Mouse (Mus musculus) adrenal gland, adult 2 months (tissue): ENCODE measurements around the gene Nfe2l2. TPM values are rescaled to one million over a fixed set of nuclear protein-coding genes. Genes with fewer than 3 reads are reported as not detected.

Experiments
- DNase-seq: peaks from one replicate; pipeline ENCODE4 v3.0.0; 2021
- long read RNA-seq: library from polyadenylated mRNA; stranded (forward); transcript quantifications from one replicate; pipeline ENCODE4 v2.0.0, GENCODE M21; 2021
- polyA plus RNA-seq: library from polyadenylated mRNA; depleted of rRNA; stranded (reverse); fragments of >200 nt; gene quantifications from 2 replicates; pipeline ENCODE4 v1.2.3, GENCODE M21; 2012; rRNA removed
- total RNA-seq, 2 experiments: library from RNA; stranded (reverse); gene quantifications; 2 replicates each; pipeline ENCODE4 v1.2.3; 2021

The Nfe2l2 gene
- total RNA-seq (100 to 1,000 TPM in 1 of 2 experiments, 10 to 100 TPM in 1; 84.3 to 124 TPM), polyA plus RNA-seq (36.3 and 42.9 TPM in 2 replicates)
- long read RNA-seq, transcript Nfe2l2-201 (5 exons, 2,475 nt): major isoform, 61 of 75 reads
- long read RNA-seq, partial matches to known transcripts: 3 of 75 reads
- long read RNA-seq, other reads (novel, unspliced or antisense): 8 of 75 reads

GRCm38 (mm10) chr2:75704234-75705161, at the start of gene Nfe2l2:
Nfe2l2 (minus strand) TSS chr2:75704641.
- peak; percentile 100 for DNase-seq

- DNase-seq: no peak
Observed at GRCm38 (mm10) chr2:75752306-75753175, 48.1 kb upstream of the Nfe2l2 start.

- DNase-seq: peak; percentile 35
Observed at GRCm38 (mm10) chr2:75751896-75752295, 47.5 kb upstream of the Nfe2l2 start.

- no peak for DNase-seq
Observed at GRCm38 (mm10) chr2:75750869-75751268, 46.4 kb upstream of the Nfe2l2 start.

GRCm38 (mm10) chr2:75750043-75750718, 45.7 kb upstream of the Nfe2l2 start:
- no peak for DNase-seq

GRCm38 (mm10) chr2:75748841-75749240, 44.4 kb upstream of the Nfe2l2 start:
- no peak for DNase-seq

- DNase-seq: peak; percentile 58
Observed at GRCm38 (mm10) chr2:75737006-75737503, 32.6 kb upstream of the Nfe2l2 start.

GRCm38 (mm10) chr2:75734196-75734865, 29.9 kb upstream of the Nfe2l2 start:
- peak; percentile 41 for DNase-seq

GRCm38 (mm10) chr2:75733177-75733576, 28.7 kb upstream of the Nfe2l2 start:
- no peak for DNase-seq

GRCm38 (mm10) chr2:75731929-75732328, 27.5 kb upstream of the Nfe2l2 start:
- no peak for DNase-seq

GRCm38 (mm10) chr2:75731233-75731651, 26.8 kb upstream of the Nfe2l2 start:
- DNase-seq: peak; percentile 72

- no peak for DNase-seq
Observed at GRCm38 (mm10) chr2:75730052-75730451, 25.6 kb upstream of the Nfe2l2 start.

GRCm38 (mm10) chr2:75724863-75725445, 20.5 kb upstream of the Nfe2l2 start:
- DNase-seq: no peak

- no peak for DNase-seq
Observed at GRCm38 (mm10) chr2:75723481-75723880, 19.0 kb upstream of the Nfe2l2 start.

- peak; percentile 73 for DNase-seq
Observed at GRCm38 (mm10) chr2:75722893-75723292, 18.5 kb upstream of the Nfe2l2 start.

- peak; percentile 65 for DNase-seq
Observed at GRCm38 (mm10) chr2:75720236-75721027, 16.0 kb upstream of the Nfe2l2 start.

- no peak for DNase-seq
Observed at GRCm38 (mm10) chr2:75719331-75719869, 15.0 kb upstream of the Nfe2l2 start.

GRCm38 (mm10) chr2:75716046-75717016, 11.9 kb upstream of the Nfe2l2 start:
- no peak for DNase-seq
